Mouse (Mus musculus) heart, embryonic 14.5 days (tissue): ENCODE measurements around the gene Ptpro. TPM values are rescaled to one million over a fixed set of nuclear protein-coding genes. Genes with fewer than 3 reads are reported as not detected.
A peak's percentile ranks its signal among the peaks of the same experiment; 100 is the strongest.
"Not testable (repeated sequence)": the region's sequence is repeated elsewhere in the genome, so short reads cannot be mapped to it uniquely, and the experiment has no call there.

Experiments used
- ATAC-seq: fragments of 200-750 bp; cut with Nextera tagmentation; 2 replicates; pipeline ENCODE4 v1.8.0; 2017; ENCODE audit warnings: low read depth, moderate TSS enrichment; ENCODE audit not compliant: insufficient number of reproducible peaks, insufficient read depth, low FRiP score
- H3K27ac ChIP-seq, 2 experiments: fragments of 200-500 bp in 1 of 2; fragments of 300-500 bp in 1 of 2; sonication (generic) in 1 of 2; replicated peaks in 1 of 2; 2 replicates each; pipeline ENCODE4 v1.5.1; 2012 to 2014; ENCODE audit warnings: low read depth in 2 of 2, low read length in 2 of 2, control low read depth in 1 of 2, mild to moderate bottlenecking in 1 of 2, mixed read lengths in 1 of 2; ENCODE audit not compliant: control insufficient read depth in 1 of 2, insufficient read depth in 1 of 2
- H3K27me3 ChIP-seq: fragments of 300-500 bp; sonication (generic); 2 replicates; pipeline ENCODE4 v1.6.1; 2014; ENCODE audit warnings: mild to moderate bottlenecking, low read length, control low read depth; ENCODE audit not compliant: control insufficient read depth, insufficient read depth
- H3K36me3 ChIP-seq: fragments of 300-500 bp; sonication (generic); 2 replicates; pipeline ENCODE4 v1.6.1; 2014; ENCODE audit warnings: mild to moderate bottlenecking, control low read depth, low read length, mixed read lengths; ENCODE audit not compliant: control insufficient read depth, insufficient read depth
- H3K4me1 ChIP-seq, 2 experiments: fragments of 200-500 bp in 1 of 2; fragments of 300-500 bp in 1 of 2; sonication (generic) in 1 of 2; 2 replicates each; pipeline ENCODE4 v1.6.1; 2012 to 2014; ENCODE audit warnings: low read length in 2 of 2, control low read depth in 1 of 2, mixed read lengths in 1 of 2; ENCODE audit not compliant: control insufficient read depth in 2 of 2, insufficient read depth in 2 of 2
- H3K4me2 ChIP-seq: fragments of 300-500 bp; sonication (generic); 2 replicates; pipeline ENCODE4 v1.6.1; 2014; ENCODE audit warnings: mild to moderate bottlenecking, low read length
- H3K4me3 ChIP-seq, 2 experiments: fragments of 200-500 bp in 1 of 2; fragments of 300-500 bp in 1 of 2; sonication (generic) in 1 of 2; 2 replicates each; pipeline ENCODE4 v1.5.1; 2012 to 2014; ENCODE audit warnings: low read length in 2 of 2, mild to moderate bottlenecking in 2 of 2, control low read depth in 1 of 2, low read depth in 1 of 2, moderate library complexity in 1 of 2; ENCODE audit not compliant: control insufficient read depth in 1 of 2, insufficient read depth in 1 of 2
- H3K9ac ChIP-seq: fragments of 300-500 bp; sonication (generic); 2 replicates; pipeline ENCODE4 v1.6.1; 2014; ENCODE audit warnings: mild to moderate bottlenecking, low read length
- H3K9me3 ChIP-seq: fragments of 300-500 bp; sonication (generic); 2 replicates; pipeline ENCODE4 v1.6.1; 2016; ENCODE audit warnings: low read length, control low read depth; ENCODE audit not compliant: control insufficient read depth
- WGBS: fragments of 180-500 bp; shearing (Covaris S2); extraction: QIAGEN DNeasy Blood & Tissue Kit; methylation state at CpG from one replicate; pipeline ENCODE4 v1.1.7; 2014; 5-methylcytosine and 5-hydroxymethylcytosine counted together
- polyA plus RNA-seq: library from polyadenylated mRNA; unstranded; fragments of >200 nt; fragmentation: Nextera tagmentation; extraction: Ambion mirVana; gene quantifications from 2 replicates; pipeline ENCODE4 v1.2.1, GENCODE M21; 2014

Ptpro gene
- polyA plus RNA-seq, 1 experiment from 2014 or later: 4.1 TPM

DNA sequence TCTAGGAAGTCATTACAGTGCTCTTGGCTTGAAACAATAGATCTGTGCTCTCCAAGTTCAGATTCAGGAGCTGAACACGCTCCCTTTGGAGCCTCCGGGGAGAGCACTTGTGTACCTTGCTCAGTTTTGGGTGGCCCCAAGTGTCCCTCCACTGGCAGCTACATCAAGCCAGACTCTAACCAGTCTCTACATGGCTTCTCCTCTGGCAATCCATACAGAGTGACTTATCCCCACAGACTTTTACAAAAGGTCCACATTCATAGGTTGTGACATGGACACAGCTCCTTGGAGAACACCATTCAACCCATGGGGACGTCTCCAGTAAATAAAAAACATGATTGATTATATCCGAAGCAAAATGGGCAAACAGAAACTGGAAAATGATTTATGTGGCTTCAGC is 185.4 kb downstream of the Ptpro start:
- H3K4me2 ChIP-seq: no peak overlapping the region
- no peak overlapping the region for H3K9ac ChIP-seq
- ATAC-seq: no peak
- 82% methylated on average over 4 of the region's 4 CpGs for WGBS
- H3K27me3 ChIP-seq: no peaks in the 10 kb centered on the region
- no peaks in the 10 kb centered on the region for H3K9me3 ChIP-seq
- H3K27ac ChIP-seq: no peak overlapping the region
- peaks cover 3 to 4% of the 10 kb centered on the region in 2 experiments; a peak in 1 of 4 replicates for H3K4me1 ChIP-seq
- H3K36me3 ChIP-seq: no peaks in the 10 kb centered on the region
- no peak overlapping the region for H3K4me3 ChIP-seq

DNA sequence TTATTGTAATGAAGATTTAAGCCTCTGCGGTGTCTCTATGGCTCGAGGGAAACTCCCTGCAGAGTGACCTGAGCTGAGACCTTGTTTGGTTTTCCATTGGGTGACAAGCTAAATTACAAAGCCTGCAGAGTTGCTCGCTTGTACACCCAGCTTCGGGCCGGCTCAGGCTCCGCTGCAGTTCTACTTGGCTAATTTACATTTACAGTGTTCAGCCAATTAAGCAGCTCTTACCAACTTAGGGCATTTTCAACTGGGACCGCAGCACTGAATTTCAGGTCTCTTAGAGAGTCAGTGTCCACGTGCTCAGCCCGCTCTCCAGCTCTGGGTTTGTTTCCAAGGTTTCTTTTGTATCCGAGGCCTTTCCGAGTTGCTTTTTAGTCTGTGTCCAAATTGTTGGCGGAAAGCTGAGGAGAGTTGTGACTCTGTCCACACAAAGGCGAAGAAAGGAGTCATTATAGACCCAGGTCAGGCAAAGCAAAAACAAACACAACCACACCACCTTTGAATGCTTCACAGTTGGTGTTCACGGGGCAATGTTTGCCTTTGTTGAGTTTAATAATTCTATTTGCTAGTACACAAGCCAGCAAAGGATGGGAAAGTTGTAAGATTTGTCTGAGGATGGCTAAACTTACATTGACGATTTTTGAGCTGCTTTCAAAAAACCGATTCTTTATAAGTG is 185.9 kb downstream of the Ptpro start:
- Histone ChIP-seq H3K36me3 (no peaks in the 10 kb centered on the region), H3K27ac (no peak overlapping the region), H3K27me3 (no peaks in the 10 kb centered on the region), H3K9ac (no peak overlapping the region), H3K4me3 (no peak overlapping the region), H3K9me3 (no peaks in the 10 kb centered on the region), H3K4me1 (peaks cover 3 to 4% of the 10 kb centered on the region in 2 experiments; a peak in 1 of 4 replicates), H3K4me2 (no peak overlapping the region)
- WGBS: 75% methylated on average over 16 of the region's 16 CpGs
- no peak for ATAC-seq

DNA sequence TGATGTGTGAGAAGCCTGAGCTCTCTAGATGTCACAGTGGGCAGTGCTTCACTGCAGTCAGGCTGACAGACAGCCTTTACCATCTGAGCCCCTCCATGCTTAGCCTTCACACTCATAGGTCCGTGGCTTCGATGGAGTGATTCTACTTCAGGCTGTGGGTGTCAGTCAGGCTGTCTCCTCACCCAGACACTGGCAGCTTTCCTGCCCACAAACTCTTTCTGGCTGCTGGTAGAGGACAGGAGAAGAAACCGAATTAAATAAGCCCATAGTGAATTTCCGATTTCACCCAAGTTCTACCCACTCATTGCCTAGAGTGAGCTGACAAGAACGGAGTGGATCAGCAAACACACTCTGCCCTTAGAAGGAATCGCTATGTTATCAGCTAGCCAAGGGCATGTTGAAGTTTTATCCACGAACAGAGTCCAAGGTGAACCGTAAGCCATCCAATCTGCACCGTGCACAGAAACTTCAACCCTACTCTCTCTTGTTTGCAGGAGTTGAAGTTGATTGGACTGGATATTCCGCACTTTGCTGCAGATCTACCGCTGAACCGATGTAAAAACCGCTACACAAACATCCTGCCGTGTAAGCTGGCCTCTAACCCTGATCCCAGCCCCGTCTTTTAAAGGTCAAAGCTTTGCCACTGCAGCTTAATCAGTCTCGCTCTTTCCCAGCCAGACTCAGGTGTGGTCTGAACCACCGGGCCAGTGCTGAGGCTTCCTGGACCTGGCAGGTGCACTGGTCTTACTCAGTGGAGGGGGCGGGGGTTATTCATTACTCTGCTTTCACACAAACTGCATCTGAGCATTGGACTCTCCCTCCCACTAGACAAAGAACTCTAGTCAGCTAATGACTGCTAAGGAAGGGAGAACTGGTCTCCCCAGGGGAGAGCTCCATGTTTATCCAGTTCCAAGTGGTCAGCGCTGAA is 188.7 kb downstream of the Ptpro start:
- Histone ChIP-seq H3K9ac (no peak overlapping the region), H3K4me3 (no peak overlapping the region), H3K36me3 (no peaks in the 10 kb centered on the region), H3K27ac (no peak overlapping the region), H3K27me3 (no peaks in the 10 kb centered on the region), H3K9me3 (no peaks in the 10 kb centered on the region), H3K4me1 (peaks cover 3 to 4% of the 10 kb centered on the region in 2 experiments; a peak in 1 of 4 replicates), H3K4me2 (no peak overlapping the region)
- 56% methylated on average over 19 of the region's 19 CpGs for WGBS
- ATAC-seq: no peak

DNA sequence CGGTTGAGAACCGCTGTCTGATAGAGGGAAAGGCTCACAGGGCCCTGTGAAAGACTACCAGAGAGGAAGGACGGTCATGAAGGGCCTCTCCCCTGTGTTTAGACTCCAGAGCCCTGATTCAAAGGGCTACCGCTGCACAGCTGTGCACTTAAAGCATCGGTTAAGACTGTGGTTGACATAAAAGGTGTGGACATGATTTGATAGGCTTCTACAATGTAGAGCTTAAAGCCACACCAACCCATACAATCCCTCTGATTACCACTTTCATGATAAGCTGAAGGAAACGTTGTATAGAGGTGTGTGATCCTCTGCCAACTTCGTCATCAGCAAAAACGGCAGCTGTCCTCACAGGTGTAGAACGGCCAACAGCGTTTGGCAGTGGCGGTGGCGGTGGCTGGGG is 191.0 kb downstream of the Ptpro start:
- Histone ChIP-seq H3K9me3 (no peaks in the 10 kb centered on the region), H3K9ac (no peak overlapping the region), H3K4me2 (no peak overlapping the region), H3K36me3 (no peaks in the 10 kb centered on the region), H3K4me3 (no peak overlapping the region), H3K27me3 (no peaks in the 10 kb centered on the region), H3K4me1 (peaks cover 3 to 4% of the 10 kb centered on the region in 2 experiments; a peak in 1 of 4 replicates), H3K27ac (no peak overlapping the region)
- WGBS: 79% methylated on average over 12 of the region's 12 CpGs
- ATAC-seq: no peak

DNA sequence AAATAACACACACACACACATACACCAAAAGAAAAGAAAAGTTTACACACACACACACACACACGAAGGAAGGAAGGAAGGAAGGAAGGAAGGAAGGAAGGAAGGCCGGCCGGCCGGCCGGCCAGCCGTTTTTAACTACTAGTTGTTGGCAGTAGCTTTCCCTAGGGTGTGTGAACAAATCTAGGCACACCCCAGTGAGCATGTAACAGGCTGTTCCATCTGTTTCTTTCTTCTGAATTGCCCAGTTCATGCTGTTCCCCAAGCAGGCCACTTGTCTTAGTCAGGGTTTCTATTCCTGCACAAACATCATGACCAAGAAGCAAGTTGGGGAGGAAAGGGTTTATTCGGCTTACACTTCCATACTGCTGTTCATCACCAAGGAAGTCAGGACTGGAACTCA is 194.0 kb downstream of the Ptpro start:
- H3K9ac ChIP-seq, H3K4me3 ChIP-seq, H3K4me2 ChIP-seq, H3K36me3 ChIP-seq, H3K27me3 ChIP-seq, ATAC-seq, H3K27ac ChIP-seq, H3K9me3 ChIP-seq, H3K4me1 ChIP-seq: not testable (repeated sequence)
- 74% methylated on average over 7 of the region's 7 CpGs for WGBS

DNA sequence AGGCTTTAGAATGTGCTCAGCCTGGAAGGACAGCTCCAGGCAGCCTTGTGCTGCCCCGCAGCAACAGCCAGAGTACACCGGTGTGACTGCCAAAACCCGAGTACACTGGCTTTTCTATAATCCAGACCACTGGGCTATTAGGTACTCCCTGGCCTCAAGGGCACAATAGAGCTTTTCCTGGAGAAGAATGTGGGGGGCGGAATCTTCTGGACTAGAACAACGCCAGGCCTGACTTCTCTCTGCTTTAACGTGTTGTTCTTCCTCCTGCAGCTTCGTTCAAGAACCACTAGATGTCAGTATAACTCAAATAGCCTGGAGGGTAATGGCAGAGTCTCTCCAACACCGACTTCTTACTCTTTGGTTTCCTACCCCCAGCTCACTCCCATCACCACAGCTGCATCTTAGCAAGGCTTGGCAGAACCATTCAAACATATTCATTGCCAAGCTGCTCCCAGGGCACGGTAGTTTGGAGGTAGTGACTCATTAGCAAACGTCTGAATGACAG is 203.5 kb downstream of the Ptpro start:
- peaks cover 17 to 24% of the 10 kb centered on the region in 2 experiments for H3K4me1 ChIP-seq
- no peaks in the 10 kb centered on the region for H3K27me3 ChIP-seq
- peak overlapping the region; percentile 33 for H3K4me2 ChIP-seq
- ATAC-seq: peak; percentile 70
- WGBS: 9% methylated on average over 10 of the region's 10 CpGs
- 0 out of 4 replicates have a peak overlapping the region, but pooled peaks of 1 of the 2 experiments have one; percentile 3 for H3K4me3 ChIP-seq
- H3K9me3 ChIP-seq: no peaks in the 10 kb centered on the region
- H3K27ac ChIP-seq: 0 out of 4 replicates have a peak overlapping the region, but pooled peaks have one; percentile 4 to 47
- H3K36me3 ChIP-seq: no peaks in the 10 kb centered on the region
- no peak overlapping the region for H3K9ac ChIP-seq

DNA sequence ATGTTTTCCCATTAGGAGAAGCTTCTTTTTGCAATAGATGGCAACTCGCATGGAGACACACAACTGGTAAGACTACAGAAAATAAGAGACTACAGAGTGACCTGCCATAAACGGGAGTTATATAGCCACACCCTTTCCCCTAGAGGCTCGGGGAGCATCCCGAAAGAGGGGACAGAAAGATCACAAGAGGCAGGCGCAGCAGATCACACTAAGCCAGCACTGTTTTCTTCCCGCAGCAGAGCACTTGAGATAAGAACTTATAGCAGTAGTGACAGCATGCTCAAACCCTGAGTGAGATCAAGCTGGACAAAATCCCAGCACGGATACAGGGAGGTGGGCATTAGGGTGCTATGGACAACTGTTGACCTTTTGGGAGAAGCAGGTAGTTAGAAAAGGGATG is 203.9 kb downstream of the Ptpro start:
- H3K4me3 ChIP-seq: 0 out of 4 replicates have a peak overlapping the region, but pooled peaks of 1 of the 2 experiments have one; percentile 3
- no peaks in the 10 kb centered on the region for H3K27me3 ChIP-seq
- no peaks in the 10 kb centered on the region for H3K36me3 ChIP-seq
- peaks cover 17 to 24% of the 10 kb centered on the region in 2 experiments for H3K4me1 ChIP-seq
- ATAC-seq: no peak
- H3K9ac ChIP-seq: no peak overlapping the region
- H3K9me3 ChIP-seq: no peaks in the 10 kb centered on the region
- 7% methylated on average over 7 of the region's 7 CpGs for WGBS
- H3K4me2 ChIP-seq: peak overlapping the region; percentile 33
- H3K27ac ChIP-seq: 0 out of 4 replicates have a peak overlapping the region, but pooled peaks have one; percentile 0 to 47
